Mouse (Mus musculus) spleen, postnatal 4 days (tissue): Measurements from ENCODE around the gene Vipr2.
A peak's percentile ranks its signal among the peaks of the same experiment; 100 is the strongest.

ENCODE experiments used
- DNase-seq, 2 experiments: peaks; one replicate each; pipeline ENCODE4 v3.0.0; 2022; ENCODE audit warnings: low spot score in 2 of 2

Vipr2 gene

DNA sequence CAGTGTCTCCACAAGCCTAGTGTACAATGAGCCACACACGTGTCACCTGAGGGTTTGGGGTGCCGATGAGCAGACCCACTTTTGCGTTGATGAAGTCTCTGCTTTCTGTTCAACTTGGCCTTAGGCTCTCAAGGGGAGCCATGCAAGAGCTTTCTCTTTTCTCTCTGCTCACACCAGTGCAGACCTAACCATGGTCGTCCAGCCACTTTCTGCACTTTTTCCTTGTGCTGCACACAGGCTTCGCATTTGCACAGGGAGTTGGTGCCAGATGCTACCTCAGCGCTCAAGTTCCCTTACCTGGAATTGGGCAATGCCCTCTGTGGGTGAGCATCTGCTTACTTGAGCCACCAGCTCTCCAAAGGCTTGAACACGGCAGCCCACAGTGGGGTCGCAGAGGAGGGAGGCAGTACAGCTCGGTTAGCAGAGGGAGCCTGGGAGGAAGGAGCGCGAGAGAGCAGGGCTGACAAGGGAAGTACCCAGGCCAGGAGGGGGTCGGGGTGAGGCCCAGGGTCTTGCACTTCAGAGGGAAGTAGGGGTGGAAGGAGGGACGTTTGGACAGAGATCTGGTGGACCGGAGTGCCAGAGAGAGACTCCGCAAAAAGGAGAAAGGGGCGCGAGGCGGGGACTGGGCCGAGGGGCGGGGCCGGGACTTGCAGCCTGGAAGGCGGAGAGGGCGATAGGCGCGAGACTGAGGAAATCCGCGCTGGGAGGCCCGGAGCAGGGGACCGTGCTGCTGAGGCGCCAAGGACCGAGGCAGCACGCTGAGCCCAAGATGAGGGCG is at the start of gene Vipr2:
Vipr2 (plus strand) TSS at position 653 of the 781 bp plus-strand sequence.
- DNase-seq: peak; percentile 30 to 75

DNA sequence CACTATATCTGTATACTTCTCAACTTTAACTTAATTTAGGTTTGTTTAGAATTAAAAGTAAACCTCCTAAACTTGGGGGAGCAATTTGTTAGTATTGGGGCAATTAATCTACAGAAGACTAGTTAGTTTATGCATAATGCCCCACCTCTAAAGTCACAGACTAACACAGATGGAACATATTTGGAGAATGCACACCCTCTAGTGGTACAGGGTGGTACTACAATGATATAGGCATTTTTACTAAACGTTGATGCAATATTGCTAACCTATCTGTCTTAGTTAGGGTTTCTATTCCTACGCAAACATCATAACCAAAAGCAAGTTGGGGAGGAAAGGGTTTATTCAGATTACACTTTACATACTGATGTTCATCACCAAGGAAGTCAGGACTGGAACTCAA is 49.4 kb upstream of the Vipr2 start:
- DNase-seq: no peak

DNA sequence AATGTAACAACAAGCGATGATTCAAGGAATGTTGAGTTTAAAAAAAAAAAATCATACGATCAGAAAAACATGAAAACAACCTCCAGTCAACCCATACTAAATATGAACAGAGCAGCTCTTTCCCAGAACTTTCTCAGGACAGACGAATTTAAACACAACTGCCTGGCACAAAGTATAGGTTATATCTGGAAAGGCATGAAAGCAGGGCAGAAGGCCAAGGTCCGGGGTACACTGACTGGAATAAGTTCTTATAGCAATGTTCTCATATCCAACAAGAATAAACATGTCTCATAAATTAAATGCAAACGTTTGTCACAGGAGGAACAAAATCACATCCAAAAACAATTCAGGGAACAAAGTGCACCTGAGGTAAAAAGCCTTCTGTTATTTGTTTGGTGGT is 42.2 kb upstream of the Vipr2 start:
- DNase-seq: no peak

DNA sequence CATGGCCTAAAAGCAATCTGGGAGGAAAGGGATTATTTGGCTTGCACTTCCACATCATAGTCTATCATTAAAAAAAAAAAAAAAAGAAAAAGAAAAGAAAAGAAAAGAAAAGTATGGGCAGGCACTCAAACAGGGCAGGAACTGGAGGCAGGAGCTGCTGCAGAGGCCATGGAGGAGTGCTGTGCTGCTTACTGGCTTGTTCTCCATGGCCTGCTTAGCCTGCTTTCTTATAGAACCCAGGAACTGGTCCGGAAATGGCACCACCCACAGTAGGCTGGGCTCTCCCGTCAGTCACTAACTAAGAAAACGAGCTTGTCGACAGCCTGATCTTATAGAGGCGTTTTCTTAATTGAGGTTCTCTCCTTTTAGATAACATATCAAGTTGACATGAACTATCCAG is 32.7 kb upstream of the Vipr2 start:
- DNase-seq: no peak

DNA sequence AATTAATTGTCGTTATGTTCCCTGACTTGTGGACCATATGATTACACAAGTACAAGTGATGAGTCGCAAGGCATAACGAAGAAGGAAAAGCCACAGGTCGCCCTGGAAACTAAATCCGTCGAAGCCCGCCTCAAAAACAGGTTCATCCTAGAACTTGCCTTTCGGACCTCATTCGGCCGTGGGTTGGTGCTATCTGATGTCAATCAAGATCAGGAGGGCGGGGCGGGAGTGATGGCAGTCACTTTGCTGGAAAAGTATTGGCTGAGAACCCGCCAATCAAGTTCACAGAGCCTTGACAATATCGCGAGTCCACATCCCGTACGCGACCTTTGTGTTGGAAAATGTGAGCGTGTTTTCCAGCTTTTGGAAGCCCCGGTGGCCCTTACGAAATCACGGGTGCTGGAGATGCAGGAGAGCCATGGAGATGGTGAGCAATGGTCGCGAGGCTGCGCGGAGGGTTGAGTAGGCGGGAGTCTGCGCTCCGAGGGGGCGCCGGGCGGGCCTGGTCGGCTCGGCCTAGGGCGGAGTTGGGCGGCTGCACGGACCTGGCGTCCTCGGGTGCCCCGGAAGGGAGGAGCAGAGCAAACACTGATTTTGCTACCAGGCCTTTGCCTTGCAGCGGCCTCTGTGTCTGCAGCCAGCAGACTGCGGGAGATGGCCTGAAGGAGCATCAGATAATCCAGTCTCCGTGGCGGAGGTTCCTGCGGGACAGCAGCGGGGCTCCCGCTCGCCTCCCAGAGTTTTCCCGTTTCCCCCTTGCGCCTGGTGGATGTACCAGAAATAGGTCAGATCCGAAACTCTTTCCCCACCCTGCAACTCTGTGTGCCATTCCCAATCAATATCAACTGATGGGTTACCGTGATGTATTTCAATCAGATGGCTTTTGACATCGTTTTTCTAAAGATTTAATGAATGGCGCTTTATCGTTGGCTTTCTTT is 29.8 kb upstream of the Vipr2 start, which contains the start of gene Zfp386:
Zfp386 (plus strand) TSS at position 285 of the 938 bp plus-strand sequence.
- DNase-seq: peak; percentile 93 to 95

DNA sequence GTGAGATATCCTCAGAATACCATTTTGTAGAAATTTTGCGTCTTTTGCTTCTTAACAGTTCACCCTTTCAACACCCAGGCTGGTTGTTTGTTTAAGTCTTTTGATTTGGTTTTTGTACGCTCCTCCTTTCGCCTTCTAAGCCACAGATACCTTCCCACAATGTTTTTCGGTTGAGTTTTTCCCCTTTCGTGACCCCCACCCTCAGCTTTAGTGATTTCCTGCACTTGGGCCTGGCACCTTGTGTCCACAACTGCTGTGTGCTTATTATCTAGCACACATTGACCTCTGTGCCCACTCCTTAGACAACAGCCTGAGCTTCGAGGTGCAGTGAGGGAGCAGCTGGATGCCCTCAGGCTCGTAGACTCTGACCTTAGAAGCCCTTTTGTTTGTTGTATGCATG is 28.8 kb upstream of the Vipr2 start:
- no peak for DNase-seq

DNA sequence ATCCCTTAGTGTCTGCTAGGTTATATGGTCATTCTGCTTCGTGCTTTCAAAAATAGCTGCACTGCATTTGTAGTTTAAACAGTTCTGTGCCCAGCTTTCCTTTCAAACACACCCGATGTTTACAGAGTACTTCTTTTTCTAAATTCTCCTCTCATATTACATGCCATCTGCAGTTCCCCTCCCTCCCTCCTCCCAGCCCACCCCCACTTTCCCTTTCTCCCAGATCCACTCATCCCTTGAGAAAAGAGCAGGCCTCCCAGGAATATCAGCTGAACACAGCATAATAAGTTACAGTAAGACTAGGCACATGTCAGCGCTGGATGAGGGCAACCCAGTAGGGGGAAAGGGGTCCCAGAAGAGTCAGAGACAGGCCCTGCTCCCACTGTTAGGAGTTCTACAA is 28.3 kb upstream of the Vipr2 start:
- DNase-seq: no peak

DNA sequence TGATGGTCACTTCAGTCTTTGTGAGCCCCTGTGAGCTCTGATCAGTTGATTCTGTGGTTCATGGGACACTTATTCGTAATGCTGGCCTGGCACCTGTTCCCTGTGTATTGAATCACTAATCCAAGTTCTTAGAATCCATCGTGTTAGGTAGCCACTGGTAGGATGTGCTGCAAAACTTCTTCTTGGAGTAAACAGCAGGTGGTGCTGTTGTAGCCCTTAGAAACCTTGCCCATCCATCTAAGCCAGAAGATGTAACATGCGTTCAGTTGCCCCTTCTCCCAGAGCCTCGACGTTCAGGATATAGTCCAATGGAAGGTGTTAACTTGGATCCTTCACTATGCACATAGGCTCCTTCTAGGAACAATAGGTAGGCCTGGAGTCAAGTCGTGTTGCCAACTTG is 27.8 kb upstream of the Vipr2 start:
- DNase-seq: no peak

DNA sequence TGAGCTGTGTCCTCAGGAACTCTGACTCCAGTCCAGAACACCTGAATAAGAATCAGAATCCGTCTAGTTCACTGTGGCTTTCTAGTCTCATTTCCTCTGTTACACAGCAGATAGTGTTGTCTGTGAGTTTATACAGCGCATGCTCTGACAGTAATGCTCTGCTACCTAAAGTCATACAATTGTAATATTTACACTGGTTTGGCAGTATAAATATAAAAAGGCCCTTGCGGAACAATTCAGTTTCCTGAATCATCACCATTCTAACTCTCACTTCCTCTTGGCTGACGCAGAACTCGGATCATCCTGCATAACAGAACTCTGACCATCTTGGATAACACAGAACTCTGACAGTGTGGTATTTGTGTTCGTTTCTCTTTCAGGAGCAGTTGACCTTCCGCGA is 23.2 kb upstream of the Vipr2 start:
- no peak for DNase-seq

DNA sequence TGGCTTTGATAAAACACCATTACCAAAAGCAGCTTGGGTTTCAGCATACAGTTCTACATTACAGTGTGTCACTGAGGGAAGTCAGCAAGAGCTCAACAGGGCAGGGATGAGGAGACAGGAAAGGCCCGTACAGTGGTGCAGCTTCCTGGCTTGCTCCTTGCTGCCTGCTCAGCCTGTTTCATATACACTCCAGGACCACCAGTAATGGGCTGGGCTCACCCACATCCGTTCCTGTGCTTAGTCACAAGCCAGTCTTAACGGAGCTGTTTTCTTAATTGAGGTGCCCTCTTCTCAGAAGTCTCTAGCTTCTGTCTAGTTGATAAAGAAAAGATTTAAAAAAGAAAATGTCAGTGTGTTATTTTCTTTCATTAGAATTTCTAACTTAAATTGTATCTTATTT is 21.4 kb upstream of the Vipr2 start:
- no peak for DNase-seq

DNA sequence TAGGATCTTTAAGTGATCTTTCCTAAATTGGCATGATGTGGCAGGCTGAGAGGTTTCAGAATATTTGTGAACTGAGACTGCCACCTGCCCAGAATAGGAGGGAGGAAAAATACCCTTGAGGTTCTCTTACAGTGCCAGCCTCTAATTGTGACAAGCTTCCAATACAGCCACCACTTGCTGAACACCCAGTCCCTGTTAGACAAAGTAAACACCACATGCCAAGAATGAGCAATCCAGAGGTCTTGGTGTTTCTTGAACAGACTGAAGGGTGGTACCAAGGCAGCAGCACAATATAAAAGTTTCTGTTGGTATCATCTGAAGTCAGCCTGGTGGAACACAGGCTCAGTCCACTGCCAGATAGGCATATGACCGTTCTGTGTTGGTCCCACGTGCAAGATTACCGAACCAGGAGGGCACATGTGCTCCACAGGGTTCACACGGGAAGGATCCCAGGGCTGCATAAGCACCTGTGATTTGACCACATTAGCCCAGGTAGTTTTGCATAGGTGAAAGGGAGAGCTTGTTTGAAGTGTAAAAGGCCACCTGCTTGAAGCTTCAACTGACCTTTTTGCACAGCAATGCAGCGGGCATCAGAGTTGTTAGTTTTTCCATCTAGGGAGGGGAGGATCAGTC is 15.8 kb upstream of the Vipr2 start:
- DNase-seq: no peak

DNA sequence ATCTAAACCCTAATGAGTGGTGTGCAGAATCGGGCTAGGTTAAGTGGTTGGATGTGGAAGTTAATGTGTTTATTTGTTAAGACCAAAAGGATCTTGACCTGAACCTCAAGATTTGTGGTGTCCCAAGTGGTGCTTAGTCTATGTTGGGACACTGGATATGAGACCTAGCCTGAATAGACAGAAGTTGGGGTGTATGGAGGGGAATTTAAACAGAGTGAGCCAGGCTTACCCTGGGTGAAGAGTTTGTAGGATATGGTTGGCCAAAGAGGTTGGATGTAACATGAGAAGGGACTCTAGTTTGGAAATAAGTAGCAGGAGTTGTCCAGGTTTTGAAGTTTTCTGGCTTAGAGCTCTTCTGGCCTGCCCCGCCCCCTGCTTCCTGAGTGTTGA is 15.3 kb upstream of the Vipr2 start:
- DNase-seq: no peak

DNA sequence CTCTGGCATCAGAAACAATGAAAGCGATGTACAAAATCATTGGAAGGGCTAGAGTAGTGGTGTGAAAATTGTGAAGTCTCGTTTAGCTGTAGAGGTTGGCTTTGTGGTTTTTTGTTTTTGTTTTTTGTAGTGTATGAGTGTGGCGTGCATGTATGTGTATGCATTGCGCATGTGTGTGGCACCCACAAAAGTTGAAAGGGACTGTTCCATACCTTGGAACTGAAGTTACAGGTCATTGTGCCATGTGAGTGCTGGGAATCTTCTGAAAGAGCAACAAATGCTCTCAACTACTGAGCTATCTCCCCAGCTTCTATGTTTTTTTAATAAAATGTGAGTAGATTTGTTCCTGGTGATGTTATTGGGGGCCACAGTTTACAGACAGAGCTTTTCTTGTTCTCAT is 14.5 kb upstream of the Vipr2 start:
- no peak for DNase-seq

DNA sequence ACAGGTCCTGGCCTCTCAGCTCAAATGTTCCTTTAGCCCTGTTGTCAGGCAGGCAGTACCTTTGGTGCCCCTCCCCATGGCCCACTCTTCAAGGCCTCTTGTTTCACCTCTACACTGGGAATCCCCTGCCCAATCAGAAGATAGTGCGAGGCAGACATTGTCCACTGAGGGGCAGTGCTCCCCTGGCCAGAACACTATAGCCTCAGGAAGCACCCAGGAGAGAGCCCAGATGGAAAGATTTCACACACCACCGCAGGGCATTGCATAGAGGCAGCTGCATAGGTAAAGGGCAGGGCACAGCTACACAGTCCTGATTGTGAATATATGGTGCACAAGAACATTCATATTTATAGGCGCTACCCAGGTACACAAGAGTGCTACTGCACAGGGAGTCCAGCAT is 6.5 kb upstream of the Vipr2 start:
- DNase-seq: no peak

DNA sequence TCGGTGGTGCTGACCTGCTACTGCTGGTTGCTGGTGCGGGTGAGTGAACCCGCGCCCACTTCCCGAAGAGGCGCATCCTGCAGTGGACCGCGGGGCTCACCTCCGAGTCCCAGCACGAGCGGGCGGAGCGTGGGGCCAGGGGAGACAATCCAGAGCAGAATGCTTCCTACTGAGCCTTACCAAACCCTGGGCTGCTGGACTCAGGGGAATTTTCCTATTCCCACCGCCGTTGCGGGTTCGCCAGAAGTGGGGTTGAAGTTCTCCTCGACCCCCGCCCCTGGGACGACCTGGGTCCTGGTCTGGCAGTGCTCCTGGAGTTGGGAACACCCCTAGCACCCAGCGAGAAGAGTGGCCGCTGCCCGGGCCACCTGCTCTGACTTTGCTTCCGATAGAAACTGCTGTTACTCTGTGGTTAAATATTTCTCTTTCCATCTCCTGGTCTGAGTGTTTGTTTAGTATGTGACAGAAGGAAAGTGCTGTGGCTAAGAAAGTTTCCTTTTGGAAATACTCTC is 385 bp downstream of the Vipr2 start:
- no peak for DNase-seq

DNA sequence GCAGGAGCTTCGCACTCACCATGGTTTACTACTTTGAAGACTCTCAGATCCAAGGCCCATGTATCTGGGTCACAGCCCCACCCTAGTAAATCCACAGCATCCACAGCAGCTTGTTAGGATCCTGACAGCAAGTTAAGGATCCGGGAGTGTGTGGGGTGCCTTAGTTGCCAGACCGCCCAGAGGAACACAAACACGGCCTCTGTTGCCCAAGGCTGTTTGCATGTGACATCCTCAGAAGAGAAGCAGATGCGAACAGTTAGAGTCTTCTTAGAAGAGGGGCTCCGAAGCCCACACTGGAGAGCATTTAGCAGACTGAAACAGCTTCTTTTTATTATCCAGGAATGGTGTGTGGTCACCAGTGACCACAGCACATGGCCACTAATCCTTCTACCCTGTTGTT is 5.6 kb downstream of the Vipr2 start:
- DNase-seq: peak in 1 of 2 experiments; percentile 50

DNA sequence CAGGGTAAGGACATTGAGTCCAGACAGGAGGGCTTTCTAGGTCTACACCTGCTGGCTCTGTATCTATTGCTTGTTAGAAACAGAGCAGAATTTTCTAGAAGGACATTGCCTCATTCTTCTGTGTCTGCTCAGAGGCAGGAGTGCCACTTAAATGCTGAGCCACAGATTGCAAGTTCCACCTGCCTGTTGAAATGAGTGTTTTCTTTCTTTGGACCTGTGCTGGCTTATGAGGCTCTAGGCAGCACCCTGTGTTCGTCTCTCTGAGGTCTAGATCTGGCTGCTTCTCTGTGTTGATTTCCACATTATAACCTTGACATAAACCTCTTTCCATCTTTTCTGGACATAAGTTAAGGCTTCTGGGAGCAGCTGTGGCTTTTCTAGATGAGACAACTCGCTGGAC is 6.8 kb downstream of the Vipr2 start:
- no peak for DNase-seq

DNA sequence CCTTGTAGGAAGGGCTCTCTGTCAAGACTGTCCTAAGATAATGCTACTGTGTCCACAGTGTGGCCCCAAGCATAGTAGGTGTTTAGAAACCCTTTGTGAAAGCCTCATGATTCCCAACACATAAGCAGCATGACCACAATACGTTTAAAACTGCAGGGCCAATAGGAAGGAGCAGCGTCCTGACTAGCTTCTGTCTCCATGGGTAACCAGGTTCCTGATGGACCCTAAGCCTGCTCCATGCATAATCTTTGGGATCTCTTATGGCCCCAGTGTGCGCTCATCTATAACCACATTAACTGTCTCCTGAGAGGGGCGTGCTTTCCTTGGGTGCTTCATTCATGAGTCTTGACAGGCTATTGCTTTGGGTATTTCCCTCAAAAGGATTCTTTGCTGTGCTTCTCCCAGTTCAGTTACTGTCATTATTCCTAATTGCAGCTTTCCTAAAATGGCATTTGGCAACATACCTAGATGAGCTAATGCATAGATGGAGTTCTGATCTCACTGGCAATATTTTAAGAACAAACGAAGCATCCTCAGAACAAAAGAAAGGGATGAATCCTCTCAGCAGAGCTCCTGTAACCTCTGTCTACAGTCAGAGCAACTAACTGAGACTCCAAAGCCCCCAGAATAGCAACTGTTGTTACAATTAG is 9.6 kb downstream of the Vipr2 start:
- no peak for DNase-seq

DNA sequence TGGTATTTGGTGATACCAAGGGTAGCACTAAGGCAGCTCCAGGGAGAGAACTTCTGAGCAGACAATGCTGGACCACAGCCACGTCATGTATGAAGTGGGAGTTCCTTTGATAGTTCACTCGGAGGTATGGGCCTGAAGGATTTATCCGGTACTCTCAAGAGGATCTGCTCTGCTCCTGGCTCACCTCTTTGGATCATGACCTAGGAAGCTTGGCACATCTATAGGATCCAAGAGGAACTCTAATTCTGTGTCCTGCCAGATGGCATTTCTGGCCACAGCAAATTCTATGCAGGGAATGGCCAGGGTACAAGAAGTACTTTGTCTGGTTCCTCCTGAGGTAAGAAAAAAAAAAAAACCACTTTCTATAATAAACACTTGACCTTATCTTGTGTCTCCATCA is 12.3 kb downstream of the Vipr2 start:
- DNase-seq: no peak

DNA sequence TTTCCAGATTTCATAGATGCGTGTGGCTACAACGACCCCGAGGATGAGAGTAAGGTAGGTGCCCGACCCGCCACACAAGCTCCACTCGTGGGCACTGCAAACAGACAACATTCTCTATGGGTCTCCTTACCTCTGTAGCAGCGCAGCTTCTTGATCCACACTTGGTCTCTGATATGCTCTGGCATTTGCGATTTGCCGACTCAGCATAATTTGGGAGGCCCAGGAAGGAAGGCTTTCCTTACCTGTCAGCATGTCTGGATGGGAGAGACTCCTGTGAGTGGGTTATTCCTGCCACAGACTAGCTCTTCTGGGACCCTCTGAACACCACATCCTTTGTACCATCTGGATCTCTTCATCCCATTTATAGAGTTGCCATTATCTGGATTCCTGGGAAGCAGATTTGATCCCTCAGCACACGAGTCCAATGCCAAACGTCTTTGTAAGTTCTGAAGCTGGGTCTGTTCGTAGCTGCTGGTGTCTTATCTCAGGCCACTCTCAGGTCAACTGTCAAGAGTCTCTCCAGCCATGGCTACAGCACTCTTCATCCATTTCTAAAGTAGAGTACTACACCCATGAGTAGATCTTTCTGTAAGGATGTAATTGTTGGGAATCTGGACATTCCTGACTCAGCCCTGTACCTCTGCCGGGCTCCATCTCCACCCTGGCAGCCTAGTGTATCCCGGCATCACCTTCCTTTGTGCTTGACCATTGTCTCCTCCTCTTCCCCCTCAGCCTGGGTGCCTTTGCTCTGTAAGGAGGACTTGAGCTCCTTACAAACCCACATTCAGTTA is 17.4 kb downstream of the Vipr2 start:
- DNase-seq: no peak

DNA sequence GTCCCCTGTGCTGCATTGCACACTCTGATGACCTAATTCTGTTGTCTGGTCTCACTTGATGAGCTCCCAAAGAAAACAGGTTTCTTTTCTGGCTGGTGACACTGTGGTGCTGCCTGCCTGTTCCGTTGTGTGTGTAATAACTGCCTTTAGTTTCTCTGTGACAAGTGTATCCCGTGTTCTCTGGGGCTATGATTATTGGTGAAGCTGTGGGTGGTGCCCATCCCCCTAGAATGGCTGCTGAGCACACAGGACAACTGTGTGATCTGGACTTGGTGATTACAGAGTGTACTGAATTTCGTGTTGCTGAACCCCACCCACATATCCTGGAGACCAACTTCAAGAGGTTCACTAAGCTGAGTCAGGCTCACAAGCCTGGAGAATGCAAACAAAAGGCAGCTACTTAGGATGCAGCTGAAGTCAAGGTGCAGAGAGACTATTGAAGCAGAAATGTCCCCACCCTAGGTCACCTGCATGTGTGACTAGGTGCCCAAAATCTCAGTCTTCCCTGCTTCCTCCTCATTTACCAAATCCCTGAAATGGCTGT is 18.9 kb downstream of the Vipr2 start:
- no peak for DNase-seq
